ENCODE assay signal across 10 mouse cellular contexts in genomic region chr4:120223805-120224204, GRCm38 (mm10).
A peak's percentile ranks its signal among the peaks of the same experiment; 100 is the strongest.
DNase-seq lines count a peak whose midpoint lies in the region; ATAC-seq and TF ChIP-seq lines count a peak whose summit lies in the region.
"Had no signal": no experiment of that assay in that cellular context is flagged by ENCODE, and none has a peak within 500 bp of the region (broad histone marks: within the 10 kb centered on the region; RNA-seq: fewer than 3 reads in every experiment).

No protein-coding gene starts in this region.

- no peak overlapping the region for H3K4me2 ChIP-seq in intestine, embryonic 16.5 days (ENCODE audit: low read depth, low read length)
- H3K4me2 ChIP-seq in stomach, postnatal 0 days (replicated peaks; ENCODE audit: low read depth): no peak overlapping the region
- H3K4me2 ChIP-seq: lung, embryonic 15.5 days had no signal

- H3K27ac ChIP-seq in intestine, embryonic 16.5 days (ENCODE audit: low read length): no peak overlapping the region
- H3K27ac ChIP-seq in stomach, postnatal 0 days (replicated peaks): no peak overlapping the region
- H3K27ac ChIP-seq: lung, embryonic 15.5 days had no signal

- no peaks in the 10 kb centered on the region for H3K36me3 ChIP-seq in intestine, embryonic 16.5 days (ENCODE audit: control insufficient read depth, insufficient read depth, low read length)
- H3K36me3 ChIP-seq in stomach, postnatal 0 days (ENCODE audit: control insufficient read depth, insufficient read depth, low read length): no peaks in the 10 kb centered on the region
- H3K36me3 ChIP-seq: lung, embryonic 15.5 days had no signal

- H3K4me3 ChIP-seq in intestine, embryonic 16.5 days (ENCODE audit: low read length): no peak overlapping the region
- H3K4me3 ChIP-seq in stomach, postnatal 0 days (ENCODE audit: low read depth, low read length): no peak overlapping the region
- H3K4me3 ChIP-seq: lung, embryonic 15.5 days had no signal

- peaks cover 6% of the 10 kb centered on the region; the same call in 1 of the 2 replicates for H3K4me1 ChIP-seq in intestine, embryonic 16.5 days (ENCODE audit: control insufficient read depth, insufficient read depth, low read length)
- H3K4me1 ChIP-seq in stomach, postnatal 0 days (replicated peaks; ENCODE audit: control insufficient read depth, insufficient read depth): no peaks in the 10 kb centered on the region

- H3K9me3 ChIP-seq in intestine, embryonic 16.5 days (ENCODE audit: control insufficient read depth, low read length): no peaks in the 10 kb centered on the region
- H3K9me3 ChIP-seq in stomach, postnatal 0 days (ENCODE audit: control insufficient read depth, low read length): no peaks in the 10 kb centered on the region
- H3K9me3 ChIP-seq: lung, embryonic 15.5 days had no signal

- WGBS in intestine, embryonic 16.5 days: 63% methylated on average over 6 of the region's 6 CpGs
- WGBS in stomach, postnatal 0 days: 48% methylated on average over 6 of the region's 6 CpGs

- no peaks in the 10 kb centered on the region for H3K27me3 ChIP-seq in intestine, embryonic 16.5 days (replicated peaks; ENCODE audit: control insufficient read depth, insufficient read depth, low read length)
- no peaks in the 10 kb centered on the region for H3K27me3 ChIP-seq in stomach, postnatal 0 days (ENCODE audit: control insufficient read depth, insufficient read depth, low read length)
- H3K27me3 ChIP-seq: lung, embryonic 15.5 days had no signal

- no peak overlapping the region for H3K9ac ChIP-seq in intestine, embryonic 16.5 days (ENCODE audit: low read depth, low read length)
- H3K9ac ChIP-seq in stomach, postnatal 0 days (ENCODE audit: low read length): no peak overlapping the region
- H3K9ac ChIP-seq: lung, embryonic 15.5 days had no signal

- DNase-seq in cerebellum, adult 11-12 months: peak; percentile 46
- DNase-seq in cerebellum, adult 9-10 months: no peak
- DNase-seq in ovary, postnatal 36 days (ENCODE audit: low spot score): peak; percentile 29
- DNase-seq in ovary, adult 18-20 months (ENCODE audit: low spot score): no peak
- DNase-seq in stomach, postnatal 0 days (ENCODE audit: low spot score): peak; percentile 82
- DNase-seq in right cerebral cortex, postnatal 25 days: no peak
- DNase-seq: thymus, adult 2 months had no signal

- peak; percentile 49 for ATAC-seq in intestine, embryonic 16.5 days
- peak; percentile 92 for ATAC-seq in stomach, postnatal 0 days (ENCODE audit: low FRiP score, low TSS enrichment)
- no peak for ATAC-seq in granulocyte monocyte progenitor cell, adult 5-6 weeks (replicated peaks; ENCODE audit: poor library complexity, severe bottlenecking)

- TF ChIP-seq EP300 in stomach, postnatal 0 days (optimal IDR thresholded peaks at IDR 0.05): no peak

- TF ChIP-seq CTCF in stomach, postnatal 0 days (IDR thresholded peaks at IDR 0.05; ENCODE audit: low read depth): no peak

Comparison
In these comparisons a context has a peak if more than half of its experiments do, and no peak if none do; other contexts are left out.
1. DNase-seq: peak in cerebellum, adult 11-12 months (single experiment), ovary, postnatal 36 days (single experiment) and stomach, postnatal 0 days (single experiment); none in cerebellum, adult 9-10 months (single experiment), ovary, adult 18-20 months (single experiment) and right cerebral cortex, postnatal 25 days (single experiment).